Comparison of ENCODE assay signal across 7 mouse cellular contexts in the genomic region with DNA sequence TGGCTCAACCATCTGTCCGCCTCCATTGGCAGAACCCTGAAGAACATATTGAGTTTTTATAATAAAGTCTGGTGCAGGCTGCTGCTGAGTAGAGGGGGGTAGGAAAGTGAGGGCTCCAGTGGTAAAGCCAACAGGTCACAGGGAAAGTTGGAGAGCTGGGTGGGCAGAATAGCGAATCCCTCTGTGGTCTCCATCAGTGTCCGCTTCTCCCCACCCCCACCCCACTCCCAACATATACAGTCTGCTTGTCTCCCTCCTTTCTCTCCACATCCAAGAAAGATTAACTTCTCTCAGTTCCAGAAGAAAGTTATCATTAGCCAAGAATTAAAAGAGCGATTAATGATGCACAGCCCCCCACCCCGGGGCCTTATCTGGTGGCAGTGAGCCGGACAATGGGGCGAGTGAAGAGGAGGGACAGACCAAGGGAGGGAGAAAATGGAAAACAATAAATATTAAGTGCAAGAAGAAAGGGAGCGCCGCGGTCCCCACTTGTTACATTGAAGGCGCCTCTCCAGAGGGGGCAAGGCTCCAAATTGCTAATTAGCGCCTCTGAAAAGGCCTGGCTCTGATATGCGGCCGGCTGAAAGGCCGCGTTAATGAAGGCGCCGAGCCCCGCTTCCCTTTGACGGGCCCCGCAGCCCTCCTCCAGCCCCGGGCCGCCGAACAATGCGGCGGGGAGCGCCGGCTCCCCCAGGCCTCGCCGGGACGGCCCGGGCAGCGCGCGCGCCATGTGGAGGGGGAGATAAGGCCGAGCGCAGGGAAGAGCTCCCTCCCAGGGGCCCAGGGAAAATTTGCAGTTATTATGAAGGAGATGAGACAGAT. TPM values are rescaled to one million over a fixed set of nuclear protein-coding genes. Genes with fewer than 3 reads are reported as not detected.
DNase-seq lines count a peak whose midpoint lies in the region; ATAC-seq lines count a peak whose summit lies in the region.

No protein-coding gene starts in this region.

- DNase-seq in lung, postnatal 14 days = no peak
- DNase-seq in liver = peak; percentile 85
- no peak for DNase-seq in spleen, postnatal 36 days (ENCODE audit: low spot score in 2 of 2)
- no peak for DNase-seq in MN1 (ENCODE audit: low spot score)

- peaks cover 15% of the 10 kb centered on the region for H3K27me3 ChIP-seq in lung, embryonic 16.5 days (ENCODE audit: control insufficient read depth, insufficient read depth, low read depth, low read length)
- H3K27me3 ChIP-seq in forebrain, embryonic 12.5 days = peaks cover 9% of the 10 kb centered on the region
- peaks cover 29% of the 10 kb centered on the region for H3K27me3 ChIP-seq in stomach, embryonic 15.5 days (replicated peaks)

- H3K9ac ChIP-seq in lung, embryonic 16.5 days (ENCODE audit: low read length) = no peak overlapping the region; the same call in 1 of the 2 replicates
- H3K9ac ChIP-seq in forebrain, embryonic 12.5 days = peak overlapping the region; percentile 50; the same call in 1 of the 2 replicates
- H3K9ac ChIP-seq in stomach, embryonic 15.5 days = no peak overlapping the region

- no peak for ATAC-seq in lung, embryonic 16.5 days (ENCODE audit: low read depth)
- ATAC-seq in forebrain, embryonic 12.5 days (ENCODE audit: low FRiP score) = peak; percentile 88
- peak; percentile 72; the same call in 1 of the 2 replicates for ATAC-seq in stomach, embryonic 15.5 days (ENCODE audit: insufficient read depth, low FRiP score, low read depth)

- no peaks in the 10 kb centered on the region for H3K36me3 ChIP-seq in lung, embryonic 16.5 days (ENCODE audit: control insufficient read depth, insufficient read depth, low read length)
- H3K36me3 ChIP-seq in forebrain, embryonic 12.5 days (replicated peaks) = no peaks in the 10 kb centered on the region
- H3K36me3 ChIP-seq in stomach, embryonic 15.5 days = no peaks in the 10 kb centered on the region

- H3K4me2 ChIP-seq in lung, embryonic 16.5 days (ENCODE audit: low read depth, low read length) = peak overlapping the region; percentile 54
- peak overlapping the region; percentile 56 for H3K4me2 ChIP-seq in forebrain, embryonic 12.5 days
- H3K4me2 ChIP-seq in stomach, embryonic 15.5 days = peak overlapping the region; percentile 70

- peaks cover 4% of the 10 kb centered on the region; the same call in 1 of the 2 replicates for H3K4me1 ChIP-seq in lung, embryonic 16.5 days (replicated peaks; ENCODE audit: control insufficient read depth, insufficient read depth, low read length)
- peaks cover 34% of the 10 kb centered on the region for H3K4me1 ChIP-seq in forebrain, embryonic 12.5 days
- peaks cover 14% of the 10 kb centered on the region; the same call in 1 of the 2 replicates for H3K4me1 ChIP-seq in stomach, embryonic 15.5 days

- no peaks in the 10 kb centered on the region for H3K9me3 ChIP-seq in lung, embryonic 16.5 days (ENCODE audit: control insufficient read depth, low read length)
- no peaks in the 10 kb centered on the region for H3K9me3 ChIP-seq in forebrain, embryonic 12.5 days
- no peaks in the 10 kb centered on the region for H3K9me3 ChIP-seq in stomach, embryonic 15.5 days

- 6% methylated on average over 37 of the region's 38 CpGs for WGBS in lung, embryonic 16.5 days
- WGBS in forebrain, embryonic 12.5 days = 2% methylated on average over 38 of the region's 38 CpGs
- 7% methylated on average over 37 of the region's 38 CpGs for WGBS in stomach, embryonic 15.5 days

- peak overlapping the region; percentile 37 for H3K4me3 ChIP-seq in lung, embryonic 16.5 days (ENCODE audit: low read length)
- peak overlapping the region; percentile 33 for H3K4me3 ChIP-seq in forebrain, embryonic 12.5 days (replicated peaks)
- peak overlapping the region; percentile 30 for H3K4me3 ChIP-seq in stomach, embryonic 15.5 days (replicated peaks)

- no peak overlapping the region for H3K27ac ChIP-seq in lung, embryonic 16.5 days (ENCODE audit: low read length)
- peak overlapping the region; percentile 81 for H3K27ac ChIP-seq in forebrain, embryonic 12.5 days
- no peak overlapping the region for H3K27ac ChIP-seq in stomach, embryonic 15.5 days

RNA-seq across cellular contexts. Expression of a gene that starts 21.2 kb away (rescaled TPM):
- polyA plus RNA-seq in lung, embryonic 16.5 days (2015; fragmentation: Nextera tagmentation; extraction: Ambion mirVana) = 15.1 and 16.8 TPM in 2 replicates
- 21.8 and 24.3 TPM in 2 replicates for polyA plus RNA-seq in forebrain, embryonic 12.5 days (2016; fragmentation: Nextera tagmentation; extraction: Ambion mirVana)
- polyA plus RNA-seq in stomach, embryonic 15.5 days (2015; fragmentation: Nextera tagmentation; extraction: Ambion mirVana) = 13.0 and 13.8 TPM in 2 replicates
